18 mouse cellular contexts compared by ENCODE assay signal in the genomic region with DNA sequence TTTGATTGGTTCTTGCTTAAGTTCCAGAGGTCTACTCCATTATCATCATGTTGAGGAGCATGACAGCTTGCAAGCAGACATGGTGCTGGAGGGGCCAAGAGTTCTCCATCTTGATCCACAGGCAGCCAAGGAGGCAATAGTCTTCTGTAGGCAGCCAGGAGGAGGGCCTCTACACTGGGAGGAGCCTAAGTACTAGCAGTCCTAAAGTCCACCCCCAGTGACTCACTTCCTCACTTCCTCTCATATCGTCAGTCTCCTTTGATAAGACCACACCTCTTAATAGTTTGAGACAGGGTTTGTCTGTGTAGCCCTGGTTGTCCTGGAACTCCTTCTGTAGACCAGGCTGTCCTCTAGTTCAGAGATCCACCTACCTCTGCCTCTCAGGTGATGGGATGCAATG. TPM values are rescaled to one million over a fixed set of nuclear protein-coding genes. Genes with fewer than 3 reads are reported as not detected.
DNase-seq lines count a peak whose midpoint lies in the region; ATAC-seq and TF ChIP-seq lines count a peak whose summit lies in the region.
"Had no signal": no experiment of that assay in that cellular context is flagged by ENCODE, and none has a peak within 500 bp of the region (broad histone marks: within the 10 kb centered on the region; RNA-seq: fewer than 3 reads in every experiment).

No protein-coding gene starts in this region.

- no peak for TF ChIP-seq EP300 in stomach, postnatal 0 days (optimal IDR thresholded peaks at IDR 0.05)

- no peak for TF ChIP-seq CTCF in intestine, postnatal 0 days (IDR thresholded peaks at IDR 0.05; ENCODE audit: low read depth)
- TF ChIP-seq CTCF in stomach, postnatal 0 days (IDR thresholded peaks at IDR 0.05; ENCODE audit: low read depth), result no peak

- no peak overlapping the region for H3K4me3 ChIP-seq in kidney, embryonic 16.5 days (ENCODE audit: low read length)
- no peak overlapping the region for H3K4me3 ChIP-seq in intestine, postnatal 0 days (ENCODE audit: low read depth, low read length)
- no peak overlapping the region for H3K4me3 ChIP-seq in stomach, postnatal 0 days (ENCODE audit: low read depth, low read length)
- H3K4me3 ChIP-seq in hindbrain, embryonic 13.5 days, result no peak overlapping the region
- H3K4me3 ChIP-seq: embryonic facial prominence, embryonic 13.5 days; heart, embryonic 10.5 days; limb, embryonic 12.5 days; liver, embryonic 13.5 days had no signal

- no peaks in the 10 kb centered on the region for H3K4me1 ChIP-seq in kidney, embryonic 16.5 days (ENCODE audit: insufficient read depth, low read length)
- H3K4me1 ChIP-seq in intestine, postnatal 0 days (replicated peaks; ENCODE audit: control insufficient read depth, insufficient read depth, low read length), result no peaks in the 10 kb centered on the region; the same call in 1 of the 2 replicates
- no peaks in the 10 kb centered on the region for H3K4me1 ChIP-seq in stomach, postnatal 0 days (replicated peaks; ENCODE audit: control insufficient read depth, insufficient read depth)
- no peaks in the 10 kb centered on the region for H3K4me1 ChIP-seq in hindbrain, embryonic 13.5 days (replicated peaks)
- H3K4me1 ChIP-seq: embryonic facial prominence, embryonic 13.5 days; heart, embryonic 10.5 days; limb, embryonic 12.5 days; liver, embryonic 13.5 days had no signal

- no peak overlapping the region for H3K27ac ChIP-seq in kidney, embryonic 16.5 days (ENCODE audit: low read length)
- H3K27ac ChIP-seq in intestine, postnatal 0 days (ENCODE audit: low read depth, low read length), result no peak overlapping the region
- H3K27ac ChIP-seq in stomach, postnatal 0 days (replicated peaks), result no peak overlapping the region
- H3K27ac ChIP-seq in hindbrain, embryonic 13.5 days, result no peak overlapping the region
- H3K27ac ChIP-seq: embryonic facial prominence, embryonic 13.5 days; heart, embryonic 10.5 days; limb, embryonic 12.5 days; liver, embryonic 13.5 days had no signal

- 66% methylated on average over 1 of the region's 1 CpGs for WGBS in kidney, embryonic 16.5 days
- WGBS in intestine, postnatal 0 days, result 36% methylated on average over 1 of the region's 1 CpGs
- 38% methylated on average over 1 of the region's 1 CpGs for WGBS in stomach, postnatal 0 days
- 100% methylated on average over 1 of the region's 1 CpGs for WGBS in hindbrain, embryonic 13.5 days

- H3K36me3 ChIP-seq in kidney, embryonic 16.5 days (ENCODE audit: insufficient read depth, low read length), result no peaks in the 10 kb centered on the region
- H3K36me3 ChIP-seq in intestine, postnatal 0 days (ENCODE audit: control insufficient read depth, insufficient read depth), result no peaks in the 10 kb centered on the region
- H3K36me3 ChIP-seq in stomach, postnatal 0 days (ENCODE audit: control insufficient read depth, insufficient read depth, low read length), result 0 out of 2 replicates have a peak, but pooled peaks cover 2% of the 10 kb centered on the region
- no peaks in the 10 kb centered on the region for H3K36me3 ChIP-seq in hindbrain, embryonic 13.5 days
- H3K36me3 ChIP-seq: embryonic facial prominence, embryonic 13.5 days; heart, embryonic 10.5 days; limb, embryonic 12.5 days; liver, embryonic 13.5 days had no signal

- ATAC-seq in kidney, embryonic 16.5 days (ENCODE audit: low FRiP score, low TSS enrichment), result peak; percentile 64; the same call in 1 of the 2 replicates
- ATAC-seq in intestine, postnatal 0 days, result peak; percentile 85
- peak; percentile 63; the same call in 1 of the 2 replicates for ATAC-seq in stomach, postnatal 0 days (ENCODE audit: low FRiP score, low TSS enrichment)
- ATAC-seq in hindbrain, embryonic 13.5 days (ENCODE audit: low FRiP score), result no peak
- ATAC-seq: forebrain, embryonic 14.5 days; midbrain, embryonic 16.5 days had no signal

- no peaks in the 10 kb centered on the region for H3K9me3 ChIP-seq in kidney, embryonic 16.5 days (ENCODE audit: low read length)
- no peaks in the 10 kb centered on the region for H3K9me3 ChIP-seq in intestine, postnatal 0 days (ENCODE audit: control insufficient read depth)
- no peaks in the 10 kb centered on the region for H3K9me3 ChIP-seq in stomach, postnatal 0 days (ENCODE audit: control insufficient read depth, low read length)
- 0 out of 2 replicates have a peak, but pooled peaks cover 4% of the 10 kb centered on the region for H3K9me3 ChIP-seq in hindbrain, embryonic 13.5 days
- H3K9me3 ChIP-seq: heart, embryonic 10.5 days; limb, embryonic 12.5 days had no signal

- no peak for DNase-seq in kidney, postnatal 4 days
- peak; percentile 61 for DNase-seq in MEL-GATA-1-ER (ENCODE audit: extremely low read depth, low read depth)
- DNase-seq in stomach, postnatal 0 days (ENCODE audit: low spot score), result no peak
- DNase-seq in B cell, adult 2 months, result no peak
- DNase-seq: adrenal gland, postnatal 25 days; cerebellum, adult 11 months; cerebellum, postnatal 10 days; gastrocnemius, postnatal 36 days; liver, embryonic 13.5 days; thymus, adult 18-20 months had no signal

- H3K27me3 ChIP-seq in kidney, embryonic 16.5 days (ENCODE audit: insufficient read depth, low read length), result peaks cover 3% of the 10 kb centered on the region; the same call in 1 of the 2 replicates
- H3K27me3 ChIP-seq in intestine, postnatal 0 days (replicated peaks; ENCODE audit: control insufficient read depth, insufficient read depth, low read length), result no peaks in the 10 kb centered on the region
- no peaks in the 10 kb centered on the region; the same call in 1 of the 2 replicates for H3K27me3 ChIP-seq in stomach, postnatal 0 days (ENCODE audit: control insufficient read depth, insufficient read depth, low read length)
- H3K27me3 ChIP-seq in hindbrain, embryonic 13.5 days, result 0 out of 2 replicates have a peak, but pooled peaks cover 5% of the 10 kb centered on the region

- H3K9ac ChIP-seq in kidney, embryonic 16.5 days (replicated peaks; ENCODE audit: low read length), result no peak overlapping the region
- no peak overlapping the region for H3K9ac ChIP-seq in intestine, postnatal 0 days (ENCODE audit: low read depth, low read length)
- H3K9ac ChIP-seq in stomach, postnatal 0 days (ENCODE audit: low read length), result no peak overlapping the region
- H3K9ac ChIP-seq in hindbrain, embryonic 13.5 days, result no peak overlapping the region
- H3K9ac ChIP-seq: embryonic facial prominence, embryonic 13.5 days; limb, embryonic 12.5 days; liver, embryonic 13.5 days had no signal

- no peak overlapping the region for H3K4me2 ChIP-seq in kidney, embryonic 16.5 days (replicated peaks; ENCODE audit: low read depth, low read length)
- H3K4me2 ChIP-seq in intestine, postnatal 0 days (replicated peaks; ENCODE audit: low read depth), result no peak overlapping the region
- no peak overlapping the region for H3K4me2 ChIP-seq in stomach, postnatal 0 days (replicated peaks; ENCODE audit: low read depth)
- H3K4me2 ChIP-seq in hindbrain, embryonic 13.5 days, result no peak overlapping the region
- H3K4me2 ChIP-seq: embryonic facial prominence, embryonic 13.5 days; limb, embryonic 12.5 days; liver, embryonic 13.5 days had no signal

RNA-seq across cellular contexts. Expression of a gene that starts 7.5 kb away (rescaled TPM):
- polyA plus RNA-seq in kidney, embryonic 16.5 days (2015; fragmentation: Nextera tagmentation; extraction: Ambion mirVana), result 17.9 and 18.1 TPM in 2 replicates
- polyA plus RNA-seq in intestine, postnatal 0 days (2015; fragmentation: Nextera tagmentation; extraction: Ambion mirVana), result 28.8 and 32.9 TPM in 2 replicates
- polyA plus RNA-seq in stomach, postnatal 0 days (2015; fragmentation: Nextera tagmentation; extraction: Ambion mirVana), result 18.1 and 19.4 TPM in 2 replicates
- 130 and 132 TPM in 2 replicates for polyA plus RNA-seq in hindbrain, embryonic 13.5 days (2015; fragmentation: Nextera tagmentation; extraction: Ambion mirVana)

RNA-seq across cellular contexts. Expression of a gene that starts 42.7 kb away (rescaled TPM):
- polyA plus RNA-seq in kidney, embryonic 16.5 days (2015; fragmentation: Nextera tagmentation; extraction: Ambion mirVana), result 25.6 and 29.4 TPM in 2 replicates
- polyA plus RNA-seq in intestine, postnatal 0 days (2015; fragmentation: Nextera tagmentation; extraction: Ambion mirVana), result 167 and 184 TPM in 2 replicates
- polyA plus RNA-seq in stomach, postnatal 0 days (2015; fragmentation: Nextera tagmentation; extraction: Ambion mirVana), result 22.0 and 22.2 TPM in 2 replicates
- 14.2 and 15.1 TPM in 2 replicates for polyA plus RNA-seq in hindbrain, embryonic 13.5 days (2015; fragmentation: Nextera tagmentation; extraction: Ambion mirVana)
